Mouse (Mus musculus): Measurements from ENCODE around the gene Aplf. TPM values are rescaled to one million over a fixed set of nuclear protein-coding genes. Genes with fewer than 3 reads are reported as not detected.
"Not testable (repeated sequence)": the region's sequence is repeated elsewhere in the genome, so short reads cannot be mapped to it uniquely, and the experiment has no call there.

Aplf gene
- 1 to 10 TPM; 2.9 to 5.6 TPM for polyA plus RNA-seq (2017; shearing (Covaris generic))

DNA sequence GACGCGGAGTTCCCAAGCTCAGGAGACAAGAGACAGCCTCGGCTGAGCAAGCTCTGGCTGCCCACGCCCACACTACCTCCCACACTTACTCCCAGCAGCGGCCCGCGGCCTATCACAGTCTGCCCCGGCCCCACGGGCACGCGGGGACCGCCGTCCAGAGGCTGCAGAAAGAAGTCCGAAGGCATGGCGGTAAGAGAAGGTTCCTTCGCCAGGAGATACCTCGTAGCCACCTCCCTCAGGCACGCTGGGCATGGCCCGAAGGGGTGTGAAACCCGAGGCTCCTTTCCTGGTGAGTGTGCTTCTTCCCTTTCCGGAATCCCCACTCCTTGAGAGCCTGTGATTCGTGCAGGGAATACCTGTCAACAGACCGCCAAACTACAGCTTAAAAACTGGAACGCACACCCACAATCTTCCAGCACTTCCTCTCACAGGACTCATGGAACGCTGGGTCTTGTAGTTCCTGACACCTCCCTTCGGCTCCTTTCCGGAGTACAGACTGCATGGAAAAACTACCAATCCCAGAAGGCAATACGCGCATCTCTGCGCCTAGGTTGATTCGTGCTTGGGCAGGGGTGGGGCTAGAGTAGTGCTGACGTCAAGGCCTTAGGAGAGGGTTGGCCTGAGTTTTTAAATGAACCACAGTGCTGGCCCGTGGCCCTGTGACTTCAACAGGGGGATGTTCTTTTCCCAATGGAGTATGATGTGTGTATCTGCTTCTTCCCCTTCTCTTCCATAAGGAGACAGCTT is at the start of gene Aplf:
Gene Aplf, minus strand, starts transcription at position 423 of the 747 bp plus-strand sequence.
- ATAC-seq: peak; percentile 100

GRCm38 (mm10) chr6:87714091-87714490 is 42.1 kb upstream of the Aplf start:
- ATAC-seq: no peak

DNA sequence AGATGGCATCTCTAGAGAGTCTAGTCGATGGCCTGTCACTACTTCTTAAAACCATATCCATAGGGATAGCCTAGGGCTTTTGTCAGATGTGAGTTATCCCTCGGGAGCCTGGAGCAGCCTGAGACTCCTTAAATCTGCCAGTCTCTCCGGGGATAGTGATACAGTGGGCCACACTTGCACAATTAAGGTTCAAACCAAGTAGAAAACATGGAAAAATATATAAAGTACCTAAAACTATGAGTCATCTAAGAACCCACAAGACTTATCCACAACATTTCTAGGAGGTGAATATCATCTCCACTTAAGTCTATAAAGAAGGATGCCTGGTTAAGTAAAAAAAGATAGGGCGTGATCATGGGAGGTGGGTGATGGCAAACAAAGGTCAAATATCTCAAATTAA is 40.3 kb upstream of the Aplf start:
- no peak for ATAC-seq

DNA sequence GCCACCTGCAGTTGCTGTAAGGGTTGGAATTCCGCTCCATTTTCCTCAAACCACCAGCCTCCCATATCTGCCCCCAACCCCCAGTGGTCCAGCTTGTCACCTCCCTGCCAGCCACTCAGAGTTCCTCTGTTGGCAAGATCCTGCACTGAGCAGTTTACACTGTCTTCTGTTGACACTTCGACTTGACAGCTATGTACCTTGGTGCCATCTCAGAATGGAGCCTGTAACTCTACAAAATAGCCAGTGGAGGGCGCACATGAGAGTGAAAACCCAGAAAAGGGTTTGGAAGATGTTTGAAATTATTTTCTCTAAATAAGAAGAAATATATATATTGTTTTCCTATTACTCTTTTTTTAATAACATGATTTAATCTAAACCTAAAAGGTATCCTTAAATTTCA is 34.3 kb upstream of the Aplf start:
- ATAC-seq: no peak

DNA sequence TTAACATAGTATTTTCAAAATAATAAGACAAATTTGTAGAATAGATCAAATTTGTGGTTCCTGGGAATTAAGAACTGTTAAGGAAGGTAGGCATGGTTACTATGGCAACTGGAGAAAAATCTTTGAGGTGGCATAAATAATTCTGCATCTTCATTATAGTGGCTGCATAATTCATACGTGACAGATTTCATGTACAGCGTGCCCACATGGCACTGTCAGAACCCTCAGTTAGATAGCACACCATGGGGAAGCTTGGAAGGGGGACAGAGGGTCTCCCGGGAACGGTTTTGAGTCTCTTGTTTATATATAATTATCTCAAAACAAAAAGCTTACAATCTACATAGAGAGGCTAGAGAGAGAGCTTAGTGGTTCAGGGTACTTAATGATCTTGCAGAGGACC is 24.6 kb upstream of the Aplf start:
- ATAC-seq: no peak

GRCm38 (mm10) chr6:87695947-87696346 is 24.0 kb upstream of the Aplf start:
- no peak for ATAC-seq

DNA sequence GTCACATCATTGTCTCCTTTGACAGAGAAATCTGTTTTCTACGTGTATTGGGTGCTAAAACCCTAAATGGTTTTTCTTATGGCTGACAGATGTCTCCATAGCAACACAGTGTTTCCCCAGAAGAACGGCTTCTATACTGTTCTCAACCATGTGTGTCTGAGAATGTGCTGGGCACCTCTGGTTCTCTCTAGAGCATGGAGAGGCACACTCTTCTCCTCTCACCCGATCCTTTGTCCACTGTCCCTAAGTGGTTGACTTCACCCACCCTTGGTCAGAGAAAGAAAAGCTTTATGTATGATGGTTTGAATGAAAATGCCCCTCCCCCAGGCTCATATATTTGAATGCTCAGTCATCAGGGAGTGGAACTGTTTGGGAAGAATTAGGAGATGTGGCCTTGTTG is 8.4 kb upstream of the Aplf start:
- no peak for ATAC-seq

GRCm38 (mm10) chr6:87672661-87673060 is 668 bp upstream of the Aplf start:
- no peak for ATAC-seq

DNA sequence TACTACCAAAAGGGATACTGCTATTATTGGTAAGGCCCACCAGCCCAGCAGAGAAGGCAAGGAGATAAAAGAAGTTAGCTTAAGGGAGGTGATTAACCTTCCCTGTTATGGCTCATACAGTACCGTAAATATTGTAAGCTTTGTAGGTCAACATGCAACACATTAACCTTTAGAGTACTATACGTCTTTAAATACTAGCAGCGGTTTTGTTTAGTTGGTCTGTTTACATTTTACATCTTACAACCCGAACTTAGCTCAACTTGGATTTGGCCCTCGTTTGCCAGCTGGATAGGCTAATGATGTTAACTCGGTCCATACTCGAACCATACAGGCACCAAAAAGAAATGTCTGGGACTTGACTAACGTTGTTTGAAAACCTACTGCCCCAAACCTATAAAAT is 640 bp downstream of the Aplf start:
- no peak for ATAC-seq

GRCm38 (mm10) chr6:87669894-87670588 is 2.0 kb downstream of the Aplf start:
- ATAC-seq: no peak

GRCm38 (mm10) chr6:87668733-87669132 is 3.3 kb downstream of the Aplf start:
- no peak for ATAC-seq

DNA sequence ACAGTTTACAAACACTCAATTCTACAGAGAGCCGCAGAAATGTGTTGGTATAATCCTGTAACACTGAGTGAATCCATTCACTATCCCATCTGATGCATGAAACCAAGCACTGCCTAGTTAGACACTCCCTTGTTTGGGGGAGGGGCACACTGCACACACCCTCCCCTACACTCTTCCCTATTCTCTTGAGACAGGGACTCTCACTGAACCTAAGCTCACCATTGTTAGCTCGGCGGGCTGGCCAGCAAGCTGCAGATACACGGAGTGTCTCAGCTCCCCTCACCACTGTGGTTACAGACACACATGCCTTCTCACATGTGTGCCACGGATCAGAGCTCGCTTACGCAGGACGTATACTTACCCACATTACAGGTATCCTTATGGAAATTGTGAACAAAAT is 4.2 kb downstream of the Aplf start:
- ATAC-seq: no peak

- no peak for ATAC-seq
These were observed 8.5 kb downstream of the Aplf start for GRCm38 (mm10) chr6:87663445-87663844.

GRCm38 (mm10) chr6:87662197-87662596 is 9.8 kb downstream of the Aplf start:
- ATAC-seq: no peak

DNA sequence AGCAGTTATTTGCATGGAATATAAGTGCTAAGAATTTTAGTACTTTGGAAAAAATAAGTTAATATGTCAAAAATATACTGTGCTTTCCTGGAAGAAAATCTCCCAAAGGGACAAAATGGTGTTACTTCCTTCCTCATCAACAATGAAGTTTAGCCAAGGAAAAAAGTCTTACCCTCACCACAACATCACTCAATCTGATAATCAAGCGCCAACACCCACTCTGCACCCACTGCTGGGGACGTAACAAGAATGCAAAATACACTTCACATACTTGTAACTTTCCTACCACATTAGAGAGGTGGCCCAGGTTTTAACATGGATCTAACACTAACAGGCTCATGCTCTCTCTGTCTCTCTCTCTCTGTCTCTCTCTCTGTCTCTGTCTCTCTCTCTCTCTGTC is 10.3 kb downstream of the Aplf start:
- no peak for ATAC-seq

- no peak for ATAC-seq
These were observed 13.2 kb downstream of the Aplf start for GRCm38 (mm10) chr6:87658816-87659215.

- peak; percentile 73 for ATAC-seq
These were observed 17.9 kb downstream of the Aplf start for GRCm38 (mm10) chr6:87653904-87654638.

GRCm38 (mm10) chr6:87653478-87653877 is 18.5 kb downstream of the Aplf start:
- no peak for ATAC-seq

GRCm38 (mm10) chr6:87652670-87653069 is 19.3 kb downstream of the Aplf start:
- no peak for ATAC-seq

GRCm38 (mm10) chr6:87651787-87652186 is 20.2 kb downstream of the Aplf start:
- no peak for ATAC-seq

GRCm38 (mm10) chr6:87638134-87638660 is 33.8 kb downstream of the Aplf start:
- ATAC-seq: no peak

DNA sequence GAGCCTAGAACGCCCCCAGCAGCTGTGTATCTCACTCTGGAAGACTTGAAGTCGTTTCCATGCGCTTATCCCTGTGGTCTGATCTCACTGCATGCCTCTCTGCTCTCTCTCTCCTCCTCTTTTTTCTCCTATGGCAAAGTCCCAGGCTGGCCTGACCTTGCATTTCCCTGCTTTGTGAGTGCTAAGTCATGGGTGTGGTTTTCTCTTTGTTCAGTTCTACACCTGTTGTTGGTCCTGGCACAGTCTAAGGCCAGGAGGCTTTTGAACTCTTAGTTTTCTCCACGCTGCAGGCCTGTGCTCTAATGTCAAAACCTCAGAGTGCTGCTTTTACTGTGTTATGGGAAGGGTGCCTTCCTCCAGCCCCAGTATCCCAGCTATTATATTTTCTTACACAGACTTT is 39.8 kb downstream of the Aplf start:
- no peak for ATAC-seq

- not testable (repeated sequence) for ATAC-seq
These were observed 43.1 kb downstream of the Aplf start for GRCm38 (mm10) chr6:87628936-87629335.

All from CD4-positive, CD25-positive, alpha-beta regulatory T cell, adult 4 months (primary cell).